In genomic region chr11:78412324-78412850, GRCm38 (mm10) we compare ENCODE assay signal across 19 mouse cellular contexts. TPM values are rescaled to one million over a fixed set of nuclear protein-coding genes. Genes with fewer than 3 reads are reported as not detected.
DNase-seq lines count a peak whose midpoint lies in the region; ATAC-seq lines count a peak whose summit lies in the region.
"Had no signal": no experiment of that assay in that cellular context is flagged by ENCODE, and none has a peak within 500 bp of the region (broad histone marks: within the 10 kb centered on the region; RNA-seq: fewer than 3 reads in every experiment).

No protein-coding gene starts in this region.

- H3K9me3 ChIP-seq in kidney, embryonic 15.5 days (replicated peaks): no peaks in the 10 kb centered on the region
- H3K9me3 ChIP-seq in lung, embryonic 16.5 days (ENCODE audit: control insufficient read depth, low read length): no peaks in the 10 kb centered on the region
- H3K9me3 ChIP-seq: G1E; heart, embryonic 12.5 days had no signal

- no peaks in the 10 kb centered on the region for H3K27me3 ChIP-seq in kidney, embryonic 15.5 days
- no peaks in the 10 kb centered on the region; the same call in 1 of the 2 replicates for H3K27me3 ChIP-seq in lung, embryonic 16.5 days (ENCODE audit: control insufficient read depth, insufficient read depth, low read depth, low read length)

- DNase-seq in frontal cortex, postnatal 10 days (ENCODE audit: low spot score in 2 of 2): no peak
- peak; percentile 64 to 71 for DNase-seq in kidney, adult 8-10 months
- no peak for DNase-seq in lung, adult 18-20 months
- peak; percentile 47 to 68 for DNase-seq in kidney, postnatal 25 days
- DNase-seq in ovary, postnatal 36 days (ENCODE audit: low spot score): no peak
- DNase-seq: lung, adult 2 months; thymus, postnatal 14 days had no signal

- 0 out of 2 replicates have a peak, but pooled peaks cover 3% of the 10 kb centered on the region for H3K4me1 ChIP-seq in kidney, embryonic 15.5 days
- H3K4me1 ChIP-seq in lung, embryonic 16.5 days (replicated peaks; ENCODE audit: control insufficient read depth, insufficient read depth, low read length): peaks cover 8% of the 10 kb centered on the region
- H3K4me1 ChIP-seq: heart, embryonic 12.5 days had no signal

- no peak overlapping the region for H3K4me3 ChIP-seq in kidney, embryonic 15.5 days (replicated peaks)
- no peak overlapping the region for H3K4me3 ChIP-seq in lung, embryonic 16.5 days (ENCODE audit: low read length)
- H3K4me3 ChIP-seq: heart, embryonic 12.5 days had no signal

- peak; percentile 9; the same call in 1 of the 2 replicates for ATAC-seq in frontal cortex, adult (ENCODE audit: low TSS enrichment)
- no peak for ATAC-seq in kidney, embryonic 15.5 days (replicated peaks; ENCODE audit: low FRiP score)
- ATAC-seq in lung, embryonic 16.5 days (ENCODE audit: low read depth): no peak
- ATAC-seq: activated CD4-positive, CD25-positive, alpha-beta regulatory T cell, adult 4 months; forebrain, embryonic 14.5 days; intestine, embryonic 16.5 days had no signal

- no peak overlapping the region for H3K4me2 ChIP-seq in kidney, embryonic 15.5 days
- no peak overlapping the region for H3K4me2 ChIP-seq in lung, embryonic 16.5 days (ENCODE audit: low read depth, low read length)
- H3K4me2 ChIP-seq: heart, embryonic 12.5 days; hindbrain, embryonic 14.5 days; liver, embryonic 11.5 days had no signal

- 72% methylated on average over 6 of the region's 6 CpGs for WGBS in kidney, embryonic 15.5 days
- 59% methylated on average over 6 of the region's 6 CpGs for WGBS in lung, embryonic 16.5 days

- H3K9ac ChIP-seq in kidney, embryonic 15.5 days: no peak overlapping the region
- 0 out of 2 replicates have a peak overlapping the region, but pooled peaks have one; percentile 5 for H3K9ac ChIP-seq in lung, embryonic 16.5 days (ENCODE audit: low read length)
- H3K9ac ChIP-seq: heart, embryonic 12.5 days; hindbrain, embryonic 14.5 days had no signal

- H3K27ac ChIP-seq in kidney, embryonic 15.5 days: no peak overlapping the region
- H3K27ac ChIP-seq in lung, embryonic 16.5 days (ENCODE audit: low read length): no peak overlapping the region
- H3K27ac ChIP-seq: hindbrain, embryonic 14.5 days had no signal

- no peaks in the 10 kb centered on the region for H3K36me3 ChIP-seq in kidney, embryonic 15.5 days
- H3K36me3 ChIP-seq in lung, embryonic 16.5 days (ENCODE audit: control insufficient read depth, insufficient read depth, low read length): no peaks in the 10 kb centered on the region
- H3K36me3 ChIP-seq: G1E; heart, embryonic 12.5 days had no signal

RNA-seq across cellular contexts. Expression of gene Slc13a2, which starts 9.6 kb away (rescaled TPM):
- polyA plus RNA-seq in kidney, embryonic 15.5 days (2015; fragmentation: Nextera tagmentation; extraction: Ambion mirVana): 1.1 and 1.2 TPM in 2 replicates
- polyA plus RNA-seq in lung, embryonic 16.5 days (2015; fragmentation: Nextera tagmentation; extraction: Ambion mirVana): 0.15 and 0.47 TPM in 2 replicates
- polyA plus RNA-seq: activated CD4-positive, CD25-positive, alpha-beta regulatory T cell, adult 4 months; forebrain, embryonic 14.5 days; G1E; heart, embryonic 12.5 days; hindbrain, embryonic 14.5 days; liver, embryonic 11.5 days; midbrain, postnatal 0 days had no signal

RNA-seq across cellular contexts. Expression of gene Foxn1, which starts 26.0 kb away (rescaled TPM):
- 0.10 TPM in 1 of 2 replicates, not detected in the other for polyA plus RNA-seq in kidney, embryonic 15.5 days (2015; fragmentation: Nextera tagmentation; extraction: Ambion mirVana)
- polyA plus RNA-seq in lung, embryonic 16.5 days (2015; fragmentation: Nextera tagmentation; extraction: Ambion mirVana): 0.77 and 1.2 TPM in 2 replicates
- polyA plus RNA-seq: activated CD4-positive, CD25-positive, alpha-beta regulatory T cell, adult 4 months; forebrain, embryonic 14.5 days; G1E; gonadal fat pad, adult 2 months; heart, embryonic 12.5 days; hindbrain, embryonic 14.5 days; intestine, embryonic 16.5 days; liver, embryonic 11.5 days; midbrain, postnatal 0 days had no signal

RNA-seq across cellular contexts. Expression of gene Slc46a1, which starts 53.1 kb away (rescaled TPM):
- 21.1 and 21.3 TPM in 2 replicates for polyA plus RNA-seq in kidney, embryonic 15.5 days (2015; fragmentation: Nextera tagmentation; extraction: Ambion mirVana)
- polyA plus RNA-seq in lung, embryonic 16.5 days (2015; fragmentation: Nextera tagmentation; extraction: Ambion mirVana): 12.2 TPM in 2 replicates
- polyA plus RNA-seq: G1E had no signal

Comparison
In these comparisons a context has a peak if more than half of its experiments do, and no peak if none do; other contexts are left out.
1. DNase-seq: peak in kidney, adult 8-10 months (2 of 2) and kidney, postnatal 25 days (2 of 2); none in frontal cortex, postnatal 10 days (0 of 2), lung, adult 18-20 months (0 of 2) and ovary, postnatal 36 days (single experiment).